Mouse (Mus musculus) G1E (cell line): ENCODE data around the gene Fam129a. TPM values are rescaled to one million over a fixed set of nuclear protein-coding genes. Genes with fewer than 3 reads are reported as not detected.

Experiments used
- ATAC-seq: 2 replicates; pipeline ENCODE4 v1.8.0; 2016; ENCODE audit warnings: mild to moderate bottlenecking; ENCODE audit not compliant: insufficient number of reproducible peaks, poor library complexity, low FRiP score, severe bottlenecking; ENCODE audit errors: extremely low read depth
- DNase-seq: peaks from one replicate; pipeline ENCODE4 v3.0.0; 2012; ENCODE audit warnings: low spot score
- H3K27me3 ChIP-seq: 2 replicates; pipeline ENCODE4 v1.6.1; 2012; ENCODE audit warnings: mild to moderate bottlenecking, low read length, inconsistent platforms; ENCODE audit not compliant: insufficient read depth
- H3K36me3 ChIP-seq: replicated peaks from 2 replicates; pipeline ENCODE3; 2012; ENCODE audit warnings: mild to moderate bottlenecking, inconsistent platforms
- H3K4me1 ChIP-seq: 2 replicates; pipeline ENCODE4 v1.6.1; 2012; ENCODE audit warnings: low read depth, low read length, inconsistent platforms, mixed read lengths; ENCODE audit not compliant: insufficient read depth
- H3K4me3 ChIP-seq: 2 replicates; pipeline ENCODE4 v1.5.1; 2012; ENCODE audit warnings: low read depth, mild to moderate bottlenecking, inconsistent platforms, low read length, moderate library complexity, mixed read lengths
- H3K9me3 ChIP-seq: replicated peaks from 2 replicates; pipeline ENCODE4 v1.6.1; 2012; ENCODE audit warnings: inconsistent platforms
- CTCF ChIP-seq: IDR thresholded peaks from 2 replicates; pipeline ENCODE4 v1.5.1; 2012; ENCODE audit warnings: low read depth, low read length, inconsistent platforms, mixed read lengths
- GATA1 ChIP-seq: IDR thresholded peaks from 2 replicates; pipeline ENCODE4 v1.6.1; 2012; ENCODE audit warnings: borderline replicate concordance, low read length, inconsistent platforms, mixed read lengths
- GATA2 ChIP-seq: IDR thresholded peaks from 2 replicates; pipeline ENCODE4 v1.6.1; 2012; ENCODE audit warnings: low read depth, low read length, inconsistent platforms, borderline replicate concordance
- POLR2AphosphoS5 ChIP-seq: IDR thresholded peaks from 2 replicates; pipeline ENCODE4 v1.6.1; 2012; ENCODE audit warnings: low read depth, low read length, inconsistent platforms; ENCODE audit not compliant: insufficient replicate concordance
- TAL1 ChIP-seq: conservative IDR thresholded peaks from 2 replicates; pipeline ENCODE4 v1.6.1; 2012; ENCODE audit warnings: low read depth, low read length, inconsistent platforms, mixed read lengths
- polyA plus RNA-seq: library from polyadenylated mRNA; stranded (reverse); fragments of >175 nt; gene quantifications from 2 replicates; pipeline ENCODE4 v1.2.3, GENCODE M21; 2012
- total RNA-seq, 2 experiments: library from RNA; stranded (forward) in 1 of 2; stranded (reverse) in 1 of 2; fragments of 200-1000 nt in 1 of 2; fragments of >200 nt in 1 of 2; fragmentation: Nextera tagmentation in 1 of 2; gene quantifications; 2 replicates each; pipeline ENCODE4 v1.2.3; 2014 to 2017

Fam129a gene
- total and polyA plus RNA-seq, 3 experiments: 0.60 TPM; not detected in 2

GRCm38 (mm10) chr1:151571838-151572578 lies 1.0 kb downstream of the Fam129a start:
- Histone ChIP-seq H3K4me1 (peaks cover 6% of the 10 kb centered on the region; the same call in 1 of the 2 replicates), H3K4me3 (no peak overlapping the region), H3K9me3 (no peaks in the 10 kb centered on the region), H3K27me3 (peaks cover 19% of the 10 kb centered on the region), H3K36me3 (no peaks in the 10 kb centered on the region)
- DNase-seq (no peak), ATAC-seq (no peak)
- TF ChIP-seq TAL1 (no peak), GATA2 (no peak), GATA1 (no peak), POLR2AphosphoS5 (no peak), CTCF (no peak)

DNA sequence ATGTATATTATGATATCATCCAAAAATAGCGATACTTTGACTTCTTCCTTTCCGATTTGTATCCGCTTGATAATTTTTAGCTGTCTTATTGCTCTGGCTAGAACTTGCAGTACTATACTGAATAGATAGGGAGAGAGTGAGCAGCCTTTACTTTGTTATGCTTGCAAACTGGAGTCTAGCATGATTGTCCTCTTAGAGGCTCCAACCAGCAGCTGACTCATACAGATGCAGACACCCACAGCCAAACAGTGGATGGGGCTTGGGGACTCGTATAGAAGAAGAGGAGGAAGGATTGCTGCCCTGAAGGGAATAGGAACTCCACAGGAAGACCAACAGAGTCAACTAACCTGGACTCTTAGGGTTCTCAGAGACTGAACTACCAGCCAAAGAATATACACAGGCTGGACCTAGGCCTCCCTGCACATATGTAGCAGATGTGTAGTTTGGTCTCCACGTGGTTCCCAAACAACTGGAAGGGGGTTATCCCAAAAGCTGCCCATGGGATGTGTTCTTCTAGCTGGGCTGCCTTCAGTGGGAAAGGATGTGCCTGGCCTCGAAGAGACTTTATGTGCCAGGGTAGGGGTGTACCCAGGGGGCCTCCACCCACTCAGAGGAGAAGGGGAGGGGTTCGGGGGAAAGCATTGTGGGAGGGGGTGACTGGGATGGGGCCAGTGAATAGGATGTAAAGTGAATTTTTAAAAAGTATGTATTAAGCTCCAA lies 1.8 kb downstream of the Fam129a start:
- ATAC-seq: no peak
- no peaks in the 10 kb centered on the region for H3K36me3 ChIP-seq

GRCm38 (mm10) chr1:151580200-151580982 lies 9.4 kb downstream of the Fam129a start:
- Histone ChIP-seq H3K9me3 (no peaks in the 10 kb centered on the region), H3K4me3 (no peak overlapping the region), H3K4me1 (no peaks in the 10 kb centered on the region), H3K27me3 (peaks cover 15% of the 10 kb centered on the region), H3K36me3 (no peaks in the 10 kb centered on the region)
- TF ChIP-seq GATA2: no peak
- TF ChIP-seq TAL1: no peak
- TF ChIP-seq GATA1: no peak
- TF ChIP-seq POLR2AphosphoS5: no peak
- no peak for TF ChIP-seq CTCF
- ATAC-seq (no peak), DNase-seq (no peak)

More for the DNA sequence above, 1.8 kb downstream of the Fam129a start:
- TF ChIP-seq POLR2AphosphoS5 (no peak), TAL1 (no peak), GATA1 (no peak), GATA2 (no peak), CTCF (no peak)
- H3K27me3 ChIP-seq: peaks cover 22% of the 10 kb centered on the region
- peaks cover 6% of the 10 kb centered on the region; the same call in 1 of the 2 replicates for H3K4me1 ChIP-seq
- no peaks in the 10 kb centered on the region for H3K9me3 ChIP-seq
- no peak for DNase-seq
- H3K4me3 ChIP-seq: no peak overlapping the region

DNA sequence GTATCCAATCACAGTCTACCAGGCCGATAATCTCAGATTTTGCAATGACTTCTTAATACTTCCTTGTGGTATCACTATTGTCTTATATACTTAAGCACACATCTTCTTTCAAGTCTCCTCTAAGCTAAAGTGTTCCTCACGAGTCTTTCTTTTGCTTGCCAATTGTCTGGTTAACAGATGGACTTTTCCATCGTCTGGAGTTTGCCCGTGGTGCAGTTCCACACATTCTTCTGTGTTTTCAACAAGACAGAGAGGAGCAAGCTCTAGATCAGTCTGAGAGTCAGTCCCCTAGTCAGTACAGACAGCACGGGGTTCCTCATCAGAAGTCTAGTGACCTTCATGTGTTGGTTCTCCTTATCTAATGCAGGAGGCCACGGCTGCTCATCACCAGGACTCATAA lies 10.5 kb downstream of the Fam129a start:
- H3K4me3 ChIP-seq: no peak overlapping the region
- H3K27me3 ChIP-seq: peaks cover 13% of the 10 kb centered on the region
- no peaks in the 10 kb centered on the region for H3K9me3 ChIP-seq
- no peaks in the 10 kb centered on the region for H3K36me3 ChIP-seq
- no peak for ATAC-seq
- no peaks in the 10 kb centered on the region for H3K4me1 ChIP-seq
- TF ChIP-seq GATA2 (no peak), TAL1 (no peak), CTCF (no peak), GATA1 (no peak), POLR2AphosphoS5 (no peak)
- DNase-seq: no peak

- Histone ChIP-seq H3K36me3 (no peaks in the 10 kb centered on the region), H3K27me3 (peaks cover 11% of the 10 kb centered on the region), H3K9me3 (no peaks in the 10 kb centered on the region), H3K4me3 (no peak overlapping the region), H3K4me1 (no peaks in the 10 kb centered on the region)
- ATAC-seq (no peak), DNase-seq (no peak)
- TF ChIP-seq CTCF (no peak), POLR2AphosphoS5 (no peak), GATA2 (no peak), TAL1 (no peak), GATA1 (no peak)
Measured at GRCm38 (mm10) chr1:151581977-151582376, 11.0 kb downstream of the Fam129a start.
